Mouse (Mus musculus) forebrain, embryonic 15.5 days (tissue): ENCODE measurements around the gene Prelid1. TPM values are rescaled to one million over a fixed set of nuclear protein-coding genes. Genes with fewer than 3 reads are reported as not detected.
A peak's percentile ranks its signal among the peaks of the same experiment; 100 is the strongest.

Experiments used
- ATAC-seq: fragments of 200-750 bp; cut with Nextera tagmentation; replicated peaks from 2 replicates; pipeline ENCODE4 v1.8.0; 2017; ENCODE audit warnings: mild to moderate bottlenecking, moderate TSS enrichment, moderate library complexity
- H3K27ac ChIP-seq: fragments of 300-500 bp; sonication (generic); replicated peaks from 2 replicates; pipeline ENCODE4 v1.5.1; 2015; ENCODE audit warnings: mild to moderate bottlenecking, inconsistent platforms
- H3K27me3 ChIP-seq: fragments of 300-500 bp; sonication (generic); 2 replicates; pipeline ENCODE4 v1.6.1; 2015; ENCODE audit warnings: inconsistent platforms
- H3K36me3 ChIP-seq: fragments of 300-500 bp; sonication (generic); 2 replicates; pipeline ENCODE4 v1.6.1; 2015; ENCODE audit warnings: mild to moderate bottlenecking, inconsistent platforms
- H3K4me1 ChIP-seq: fragments of 300-500 bp; sonication (generic); 2 replicates; pipeline ENCODE4 v1.6.1; 2015; ENCODE audit warnings: inconsistent platforms
- H3K4me2 ChIP-seq: fragments of 300-500 bp; sonication (generic); replicated peaks from 2 replicates; pipeline ENCODE4 v1.6.1; 2015; ENCODE audit warnings: mild to moderate bottlenecking, inconsistent platforms
- H3K4me3 ChIP-seq: fragments of 300-500 bp; sonication (generic); 2 replicates; pipeline ENCODE4 v1.5.1; 2015; ENCODE audit warnings: mild to moderate bottlenecking, inconsistent platforms
- H3K9ac ChIP-seq: fragments of 300-500 bp; sonication (generic); replicated peaks from 2 replicates; pipeline ENCODE4 v1.6.1; 2015; ENCODE audit warnings: mild to moderate bottlenecking, inconsistent platforms
- H3K9me3 ChIP-seq: fragments of 300-500 bp; sonication (generic); 2 replicates; pipeline ENCODE4 v1.6.1; 2016; ENCODE audit warnings: inconsistent platforms
- WGBS: fragments of 180-500 bp; shearing (Covaris S2); methylation state at CpG from one replicate; pipeline ENCODE4 v1.1.7; 2015; ENCODE audit warnings: mixed read lengths; 5-methylcytosine and 5-hydroxymethylcytosine counted together
- polyA plus RNA-seq: library from polyadenylated mRNA; unstranded; fragments of >200 nt; fragmentation: Nextera tagmentation; extraction: Ambion mirVana; gene quantifications from 2 replicates; pipeline ENCODE4 v1.2.1, GENCODE M21; 2015

The Prelid1 gene
- polyA plus RNA-seq, 1 experiment from 2014 or later: 303 TPM

DNA sequence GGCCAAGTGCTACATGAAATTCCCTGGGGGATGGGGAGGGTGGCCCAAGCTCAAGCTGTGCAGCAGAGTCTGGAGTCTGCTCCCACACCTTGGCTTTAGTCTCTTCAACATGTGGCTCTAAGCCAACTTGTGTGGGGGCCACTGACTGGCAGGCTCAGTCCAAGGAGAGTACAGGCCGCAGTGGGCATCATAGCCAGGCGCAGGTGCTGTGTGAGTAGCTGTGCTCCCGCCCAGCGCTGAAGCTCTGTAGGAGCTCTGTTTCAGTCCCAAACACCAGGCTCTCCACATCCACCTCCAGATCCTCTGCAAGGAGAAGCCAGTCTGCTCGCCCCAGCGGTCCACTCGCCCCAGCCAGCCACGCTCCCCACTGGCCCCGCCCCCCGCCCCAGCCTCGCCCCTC lies 5.3 kb downstream of the Prelid1 start:
- H3K9ac ChIP-seq: no peak overlapping the region
- H3K36me3 ChIP-seq: peaks cover 23% of the 10 kb centered on the region
- no peaks in the 10 kb centered on the region for H3K9me3 ChIP-seq
- no peak overlapping the region for H3K4me2 ChIP-seq
- ATAC-seq: no peak
- H3K4me1 ChIP-seq: peaks cover 57% of the 10 kb centered on the region
- no peak overlapping the region for H3K27ac ChIP-seq
- no peaks in the 10 kb centered on the region for H3K27me3 ChIP-seq
- H3K4me3 ChIP-seq: no peak overlapping the region
- WGBS: 88% methylated on average over 11 of the region's 11 CpGs

DNA sequence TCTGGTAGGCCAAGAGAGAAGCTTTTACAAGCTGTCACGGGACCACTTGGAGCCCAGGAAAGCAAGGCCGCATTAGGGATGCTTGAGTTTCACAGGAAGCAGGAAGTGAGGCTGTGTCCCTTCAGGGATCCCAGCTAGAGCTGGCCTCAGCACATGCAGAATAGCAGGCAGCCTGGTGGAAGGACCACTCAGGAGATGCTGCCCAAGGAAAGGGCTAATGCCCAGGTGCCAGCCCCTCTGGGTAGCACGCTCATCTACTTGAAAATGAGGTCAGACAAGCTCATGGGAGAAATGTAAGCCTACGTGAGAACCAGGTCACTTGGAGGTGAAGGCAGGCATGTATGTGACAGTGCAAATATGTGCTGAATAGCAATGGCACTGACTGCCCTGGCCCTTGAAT lies 6.9 kb downstream of the Prelid1 start:
- Histone ChIP-seq H3K4me1 (peaks cover 54% of the 10 kb centered on the region), H3K9ac (no peak overlapping the region)
- ATAC-seq: peak; percentile 15; the same call in 1 of the 2 replicates

DNA sequence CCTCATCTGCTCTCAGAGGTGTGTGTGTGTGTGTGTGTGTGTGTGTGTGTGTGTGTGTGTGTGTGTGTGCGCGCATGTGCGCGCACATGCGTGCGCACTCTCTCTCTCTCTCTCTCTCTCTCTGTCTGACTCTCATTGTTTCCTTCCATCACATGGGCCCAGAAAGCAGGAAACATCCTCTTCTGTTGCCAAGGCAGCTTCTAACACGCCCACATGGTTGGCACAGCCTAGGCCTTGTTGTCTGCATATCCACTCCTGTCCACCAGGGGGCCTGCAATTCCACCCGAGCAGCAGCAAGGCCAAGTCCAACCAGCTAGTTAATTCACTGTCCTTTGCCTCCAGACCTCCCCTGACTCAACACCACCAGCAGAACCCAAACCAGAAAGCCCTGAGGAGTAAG lies 7.3 kb downstream of the Prelid1 start:
- 0 out of 2 replicates have a peak overlapping the region, but pooled peaks have one; percentile 86 for H3K4me3 ChIP-seq
- H3K27ac ChIP-seq: peak overlapping the region; percentile 65
- H3K4me1 ChIP-seq: peaks cover 51% of the 10 kb centered on the region
- peak overlapping the region; percentile 68 for H3K4me2 ChIP-seq
- no peaks in the 10 kb centered on the region for H3K9me3 ChIP-seq
- H3K9ac ChIP-seq: no peak overlapping the region
- 20% methylated on average over 8 of the region's 8 CpGs for WGBS
- H3K36me3 ChIP-seq: peaks cover 23% of the 10 kb centered on the region
- H3K27me3 ChIP-seq: no peaks in the 10 kb centered on the region
- ATAC-seq: peak; percentile 26

More for the DNA sequence above, 6.9 kb downstream of the Prelid1 start:
- H3K27ac ChIP-seq: peak overlapping the region; percentile 65
- 70% methylated on average over 4 of the region's 4 CpGs for WGBS
- no peaks in the 10 kb centered on the region for H3K9me3 ChIP-seq
- peaks cover 23% of the 10 kb centered on the region for H3K36me3 ChIP-seq
- no peak overlapping the region for H3K4me3 ChIP-seq
- no peaks in the 10 kb centered on the region for H3K27me3 ChIP-seq
- peak overlapping the region; percentile 8; the same call in 1 of the 2 replicates for H3K4me2 ChIP-seq

DNA sequence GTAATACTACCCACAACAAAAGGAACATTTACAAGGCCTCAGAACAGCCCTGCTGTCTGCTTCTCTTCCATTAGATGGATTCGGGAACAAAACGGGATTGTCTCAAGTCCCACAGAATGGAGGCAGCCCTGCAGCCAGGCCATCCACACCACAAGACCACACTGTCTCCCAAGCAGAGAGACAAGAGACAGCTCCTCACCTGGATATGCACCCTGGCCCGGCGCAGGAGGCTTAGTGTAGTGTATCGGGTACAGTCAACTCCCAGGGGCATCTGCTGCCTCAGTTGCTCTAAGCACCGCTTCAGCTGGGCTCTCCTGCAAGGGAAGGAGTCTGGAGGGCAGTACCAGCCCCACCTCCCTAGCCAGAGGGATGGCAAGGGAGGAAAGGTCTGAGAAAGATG lies 7.9 kb downstream of the Prelid1 start:
- peak overlapping the region; percentile 72; the same call in 1 of the 2 replicates for H3K9ac ChIP-seq
- H3K4me3 ChIP-seq: peak overlapping the region; percentile 86

DNA sequence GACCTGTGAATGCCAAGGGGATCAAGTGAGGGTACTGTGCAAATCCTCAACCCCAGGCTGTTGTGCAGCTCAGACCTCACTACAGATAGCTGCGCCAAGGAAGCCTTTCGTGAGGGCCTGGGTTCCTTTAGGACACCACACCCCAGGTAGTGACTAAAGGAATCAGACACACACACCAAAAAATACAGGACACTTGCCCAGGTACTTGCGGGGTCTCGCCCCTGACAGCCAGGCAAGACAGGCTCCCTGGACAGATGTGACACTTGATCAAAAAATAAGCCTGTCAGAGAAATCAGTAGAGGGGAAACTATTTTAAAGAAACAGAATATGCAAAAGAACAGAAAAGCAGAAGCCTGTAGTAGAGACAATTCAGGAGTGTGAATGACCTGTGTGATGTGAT lies 8.3 kb downstream of the Prelid1 start:
- H3K9ac ChIP-seq: peak overlapping the region; percentile 72

More for the DNA sequence above, 7.9 kb downstream of the Prelid1 start:
- H3K27ac ChIP-seq: no peak overlapping the region
- no peak for ATAC-seq
- no peaks in the 10 kb centered on the region for H3K9me3 ChIP-seq
- peaks cover 23% of the 10 kb centered on the region for H3K36me3 ChIP-seq
- WGBS: 86% methylated on average over 6 of the region's 6 CpGs
- H3K4me2 ChIP-seq: peak overlapping the region; percentile 68
- H3K4me1 ChIP-seq: peaks cover 46% of the 10 kb centered on the region
- H3K27me3 ChIP-seq: no peaks in the 10 kb centered on the region

DNA sequence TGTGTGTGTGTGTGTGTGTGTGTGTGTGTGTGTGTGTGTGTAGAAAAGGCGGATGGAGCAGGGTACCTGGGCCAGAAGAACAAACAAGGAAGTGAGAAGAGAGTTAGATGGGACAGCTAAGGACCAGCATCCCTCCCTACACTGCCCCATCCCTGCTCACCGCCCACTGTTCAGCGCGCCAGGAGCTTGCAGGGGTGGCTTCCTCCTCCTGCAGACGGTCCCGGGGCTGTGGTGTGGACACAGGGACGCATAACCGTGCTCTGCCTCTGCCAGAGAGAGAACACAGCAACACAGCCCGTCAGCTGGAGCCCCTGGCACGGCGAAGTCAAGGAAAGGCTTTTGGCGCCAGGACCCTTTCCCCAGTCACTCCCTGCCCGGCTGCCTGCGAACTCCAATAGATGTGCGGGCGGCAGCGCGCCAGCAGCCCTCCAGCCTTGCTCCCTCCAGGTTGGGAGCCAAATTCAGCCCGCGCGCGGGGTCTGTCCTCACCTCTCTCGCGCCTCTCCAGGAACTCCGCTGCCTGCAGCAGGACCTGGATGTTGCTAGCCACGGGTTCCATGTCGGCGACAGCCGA lies 8.9 kb downstream of the Prelid1 start:
- H3K9me3 ChIP-seq: no peaks in the 10 kb centered on the region
- WGBS: 1% methylated on average over 29 of the region's 29 CpGs
- ATAC-seq: peak; percentile 40

More for the DNA sequence above, 8.3 kb downstream of the Prelid1 start:
- Histone ChIP-seq H3K27ac (no peak overlapping the region; the same call in 1 of the 2 replicates), H3K4me2 (peak overlapping the region; percentile 68), H3K9me3 (no peaks in the 10 kb centered on the region), H3K4me3 (peak overlapping the region; percentile 86), H3K4me1 (peaks cover 41% of the 10 kb centered on the region), H3K36me3 (peaks cover 20% of the 10 kb centered on the region), H3K27me3 (no peaks in the 10 kb centered on the region)
- ATAC-seq: no peak
- WGBS: 71% methylated on average over 4 of the region's 4 CpGs

DNA sequence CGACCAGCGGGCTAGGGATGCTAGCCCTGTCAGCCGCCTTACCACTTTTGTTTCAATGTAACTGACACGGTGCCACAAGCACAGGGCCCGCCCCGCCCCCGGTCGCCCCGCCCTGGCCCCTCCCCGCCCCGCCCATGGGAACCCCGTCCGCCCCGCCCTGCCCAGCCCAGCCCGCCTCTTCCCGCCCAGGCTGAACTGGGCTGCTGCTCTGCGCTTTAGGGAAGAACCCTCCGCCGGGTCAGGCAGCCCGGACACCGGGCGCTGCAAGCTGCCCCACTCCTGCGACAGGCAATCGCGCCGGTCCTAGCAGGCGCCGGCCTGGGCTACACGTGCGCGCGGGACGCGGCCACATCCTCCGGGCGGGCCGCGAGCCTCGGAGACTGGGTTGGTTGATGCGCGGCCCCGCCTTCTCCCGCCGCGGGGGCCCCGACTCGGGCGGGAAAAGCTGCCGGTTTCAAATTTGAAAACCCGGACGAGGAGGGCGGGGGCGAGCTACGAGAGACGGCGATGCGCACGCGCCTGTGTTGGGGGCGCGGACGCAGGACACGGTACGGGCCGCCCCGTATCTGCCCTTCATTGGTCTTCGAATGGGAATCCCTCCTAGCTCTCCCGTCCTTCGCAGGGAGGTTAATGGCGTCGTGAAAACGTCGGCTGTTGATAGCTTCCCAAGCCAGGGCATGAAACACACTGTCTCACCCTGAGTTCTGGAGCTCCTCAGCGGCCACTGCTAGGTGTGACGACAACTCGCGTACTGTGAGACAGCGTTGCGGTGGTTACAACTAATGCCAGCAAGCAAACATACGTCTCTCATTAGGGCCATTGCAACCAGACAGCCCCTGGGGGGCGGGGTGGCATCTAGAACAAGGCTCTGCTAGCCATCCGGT lies 9.6 kb downstream of the Prelid1 start, which contains the start of gene Mxd3:
Mxd3 (minus strand) TSS at position 141 of the 884 bp plus-strand sequence.
- Histone ChIP-seq H3K27ac (peak within 1 kb of the TSS; percentile 90), H3K4me3 (peak within 1 kb of the TSS; percentile 86), H3K4me2 (peak within 1 kb of the TSS; percentile 68), H3K36me3 (peaks cover 10% of the 10 kb centered on the region; the same call in 1 of the 2 replicates), H3K9me3 (no peaks in the 10 kb centered on the region), H3K9ac (peak within 1 kb of the TSS; percentile 72), H3K4me1 (peaks cover 37% of the 10 kb centered on the region), H3K27me3 (no peaks in the 10 kb centered on the region)
- under 1% methylated on average over 81 of the region's 82 CpGs for whole genome bisulfite sequencing
- peak; percentile 85 for ATAC-seq

More for the DNA sequence above, 8.9 kb downstream of the Prelid1 start:
- Histone ChIP-seq H3K27ac (peak overlapping the region; percentile 90), H3K9ac (peak overlapping the region; percentile 72), H3K27me3 (no peaks in the 10 kb centered on the region), H3K4me2 (peak overlapping the region; percentile 68), H3K4me1 (peaks cover 37% of the 10 kb centered on the region), H3K4me3 (peak overlapping the region; percentile 86), H3K36me3 (peaks cover 15% of the 10 kb centered on the region)

DNA sequence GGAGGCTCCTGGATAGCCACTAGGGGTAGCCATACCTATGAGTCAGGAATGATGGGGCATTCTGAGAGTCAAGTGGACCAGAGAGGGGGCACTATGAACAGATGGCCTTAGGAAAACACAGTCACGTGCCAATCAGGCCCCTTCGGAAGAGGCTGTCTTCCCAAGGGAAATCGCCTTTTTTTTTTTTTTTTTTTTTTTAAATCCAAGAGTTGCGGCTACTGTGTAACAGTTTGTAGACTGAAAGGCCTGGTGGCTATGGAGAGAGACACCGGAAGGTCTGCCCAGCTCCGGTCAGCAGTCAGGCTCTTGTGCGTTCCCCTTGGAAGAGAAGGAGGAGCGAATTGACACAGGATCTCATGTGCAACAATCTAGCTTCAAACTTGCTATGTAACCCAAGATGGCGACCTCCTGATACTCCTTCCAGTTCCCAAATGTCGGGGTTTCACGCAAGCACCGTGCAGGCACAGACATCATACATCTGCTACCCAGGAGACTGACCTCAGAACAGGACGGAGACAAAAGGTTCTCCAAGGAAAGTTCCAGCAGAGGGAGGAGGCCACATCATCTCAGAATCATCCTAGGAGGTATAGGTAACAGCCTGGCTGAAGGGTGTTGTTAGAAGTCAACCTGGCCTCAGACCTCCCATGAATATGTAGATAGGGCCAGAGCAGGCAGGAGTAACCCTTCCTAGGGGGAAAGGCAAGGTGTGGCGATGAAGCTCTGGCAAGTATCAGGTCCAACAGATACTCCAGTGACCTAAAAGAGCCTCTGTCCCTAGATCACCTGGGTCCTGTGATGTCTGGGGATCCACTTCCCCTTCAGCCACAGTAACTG lies 10.5 kb downstream of the Prelid1 start:
- no peak for ATAC-seq
- Histone ChIP-seq H3K4me3 (peak overlapping the region; percentile 86), H3K36me3 (0 out of 2 replicates have a peak, but pooled peaks cover 3% of the 10 kb centered on the region), H3K4me1 (peaks cover 37% of the 10 kb centered on the region), H3K4me2 (peak overlapping the region; percentile 68), H3K27me3 (no peaks in the 10 kb centered on the region), H3K27ac (peak overlapping the region; percentile 90), H3K9ac (peak overlapping the region; percentile 72), H3K9me3 (no peaks in the 10 kb centered on the region)
- 50% methylated on average over 14 of the region's 14 CpGs for WGBS

DNA sequence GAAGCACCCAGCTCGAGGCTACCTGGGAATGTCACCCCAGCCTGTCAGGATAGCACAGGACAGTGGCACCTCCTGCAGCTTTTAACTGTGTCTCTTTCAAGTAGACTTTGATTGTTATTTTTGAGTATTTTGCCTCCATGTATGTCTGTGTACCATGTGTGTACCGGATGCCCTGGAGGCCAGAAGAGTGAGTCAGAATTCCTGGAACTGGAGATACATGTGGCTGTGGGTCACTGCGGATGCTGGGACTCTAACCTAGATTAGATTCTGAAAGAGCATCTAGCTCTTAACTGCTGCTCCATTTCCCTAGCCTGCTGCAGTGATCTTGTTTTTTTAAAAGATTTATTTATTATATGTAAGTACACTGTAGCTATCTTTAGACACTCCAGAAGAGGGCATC lies 12.0 kb downstream of the Prelid1 start:
- 92% methylated on average over 3 of the region's 3 CpGs for WGBS
- H3K4me1 ChIP-seq: peaks cover 31% of the 10 kb centered on the region
- H3K4me3 ChIP-seq: no peak overlapping the region
- H3K27me3 ChIP-seq: no peaks in the 10 kb centered on the region
- H3K9ac ChIP-seq: no peak overlapping the region
- no peaks in the 10 kb centered on the region for H3K36me3 ChIP-seq
- ATAC-seq: no peak
- no peak overlapping the region for H3K4me2 ChIP-seq
- no peaks in the 10 kb centered on the region for H3K9me3 ChIP-seq
- no peak overlapping the region for H3K27ac ChIP-seq

DNA sequence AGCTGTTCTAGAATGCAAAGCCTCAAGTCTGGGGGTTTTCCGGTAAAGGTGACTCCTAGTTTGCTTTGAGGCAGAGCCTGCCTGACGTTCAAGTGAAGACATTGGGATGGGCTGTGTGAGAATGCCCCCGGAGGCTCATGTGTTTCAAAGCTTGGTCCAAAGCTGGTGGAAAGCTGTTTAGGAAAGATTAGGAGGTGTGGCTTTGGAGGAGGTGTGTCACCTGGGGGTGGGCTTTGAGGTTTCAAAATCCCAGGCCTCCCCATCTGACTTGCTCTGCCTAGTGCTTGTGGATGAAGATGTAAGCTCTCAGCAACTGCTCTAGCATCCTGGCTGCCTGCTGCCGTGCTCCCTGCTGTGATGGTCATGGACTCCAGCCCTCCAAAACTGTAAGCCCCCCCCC lies 15.4 kb downstream of the Prelid1 start:
- 85% methylated on average over 4 of the region's 4 CpGs for WGBS
- H3K9me3 ChIP-seq: no peaks in the 10 kb centered on the region
- ATAC-seq: no peak
- H3K27ac ChIP-seq: no peak overlapping the region
- H3K4me1 ChIP-seq: peaks cover 4% of the 10 kb centered on the region; the same call in 1 of the 2 replicates
- no peak overlapping the region for H3K9ac ChIP-seq
- H3K36me3 ChIP-seq: no peaks in the 10 kb centered on the region
- no peaks in the 10 kb centered on the region for H3K27me3 ChIP-seq
- no peak overlapping the region for H3K4me2 ChIP-seq
- H3K4me3 ChIP-seq: no peak overlapping the region

DNA sequence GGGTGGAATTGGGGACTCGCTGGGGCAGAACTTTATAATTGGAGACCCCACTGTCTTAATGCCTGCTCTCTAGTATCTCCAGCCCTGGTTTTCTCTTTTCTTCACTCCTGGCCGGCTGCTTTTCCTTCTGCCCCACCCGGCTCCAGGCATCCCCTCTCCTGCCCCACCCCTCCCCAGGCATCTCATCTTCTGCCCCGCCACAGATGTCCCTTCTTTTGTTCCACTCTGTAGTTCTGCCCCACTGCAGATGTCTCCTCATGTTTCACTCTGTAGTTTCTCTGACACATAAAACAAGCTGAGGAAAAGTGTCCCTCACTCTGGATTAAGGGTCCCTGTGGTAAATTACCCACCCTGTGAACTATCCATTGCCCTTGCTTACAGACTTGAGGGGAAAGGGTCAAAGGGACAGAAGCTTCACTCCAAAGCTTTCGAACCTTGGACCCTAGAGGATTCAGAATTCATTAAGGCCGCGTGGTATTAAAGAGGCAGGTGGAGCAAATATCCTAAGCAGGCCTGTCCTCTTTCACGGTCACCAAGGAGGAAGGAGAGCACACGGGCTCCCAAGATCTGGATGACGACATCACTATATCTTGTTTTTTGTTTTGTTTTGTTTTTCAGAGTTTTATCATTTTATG lies 17.2 kb downstream of the Prelid1 start:
- H3K4me1 ChIP-seq: no peaks in the 10 kb centered on the region
- no peak overlapping the region for H3K9ac ChIP-seq
- H3K36me3 ChIP-seq: no peaks in the 10 kb centered on the region
- WGBS: 71% methylated on average over 10 of the region's 10 CpGs
- H3K27me3 ChIP-seq: no peaks in the 10 kb centered on the region
- no peaks in the 10 kb centered on the region for H3K9me3 ChIP-seq
- no peak for ATAC-seq
- no peak overlapping the region for H3K4me2 ChIP-seq
- H3K27ac ChIP-seq: no peak overlapping the region
- no peak overlapping the region for H3K4me3 ChIP-seq
